Mouse (Mus musculus) CH12.LX (cell line): Measurements from ENCODE around the gene Vpreb2.

Source experiments
- BHLHE40 ChIP-seq: IDR thresholded peaks from 2 replicates; pipeline ENCODE4 v1.6.1; 2011; ENCODE audit warnings: mild to moderate bottlenecking, low read depth, low read length, improper control_type of control experiment
- EP300 ChIP-seq: IDR thresholded peaks from 2 replicates; pipeline ENCODE4 v1.6.1; 2011; ENCODE audit warnings: low read length, improper control_type of control experiment
- HCFC1 ChIP-seq: IDR thresholded peaks from 2 replicates; pipeline ENCODE4 v1.6.1; 2012; ENCODE audit warnings: low read depth, mild to moderate bottlenecking, inconsistent platforms, low read length, improper control_type of control experiment
- KAT2A ChIP-seq: IDR thresholded peaks from 2 replicates; pipeline ENCODE4 v1.6.1; 2012; ENCODE audit warnings: low read length, improper control_type of control experiment, inconsistent platforms; ENCODE audit not compliant: insufficient replicate concordance
- SMC3 ChIP-seq: IDR thresholded peaks from 2 replicates; pipeline ENCODE4 v1.6.1; 2011; ENCODE audit warnings: low read depth, low read length, improper control_type of control experiment

DNA sequence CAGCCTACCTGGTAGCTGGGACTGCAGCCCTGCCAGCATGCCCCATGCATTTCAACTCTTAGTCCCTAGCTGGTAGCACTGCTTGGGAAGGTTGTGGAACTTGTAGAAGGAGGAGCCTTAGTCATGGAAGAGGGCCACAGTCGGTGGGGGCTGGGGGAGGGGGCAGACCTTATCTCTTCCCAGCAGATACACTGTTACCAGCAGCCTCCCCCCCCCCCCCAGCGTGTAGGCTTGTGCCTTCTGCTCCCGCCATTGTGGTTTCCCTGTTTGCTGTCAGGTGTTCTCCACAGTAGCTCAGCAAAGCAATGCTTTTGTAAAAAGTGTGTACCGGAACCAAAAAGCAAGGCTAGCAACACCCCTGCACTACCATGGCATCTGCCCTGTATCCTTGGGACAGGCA lies 28.6 kb upstream of the Vpreb2 start:
- TF ChIP-seq KAT2A (no peak), EP300 (no peak), BHLHE40 (no peak), SMC3 (no peak), HCFC1 (no peak)
